Mouse (Mus musculus) forebrain, embryonic 11.5 days (tissue): Measurements from ENCODE around the gene Slamf9. TPM values are rescaled to one million over a fixed set of nuclear protein-coding genes. Genes with fewer than 3 reads are reported as not detected.
A peak's percentile ranks its signal among the peaks of the same experiment; 100 is the strongest.

Experiments used
- ATAC-seq: fragments of 200-750 bp; cut with Nextera tagmentation; replicated peaks from 2 replicates; pipeline ENCODE4 v1.8.0; 2017; ENCODE audit warnings: moderate TSS enrichment; ENCODE audit not compliant: low FRiP score
- DNase-seq: peaks from one replicate; pipeline ENCODE4 v3.0.0-alpha.2; 2017; ENCODE audit warnings: low spot score
- H3K27ac ChIP-seq: fragments of 300-500 bp; sonication (generic); 2 replicates; pipeline ENCODE4 v1.5.1; 2014; ENCODE audit warnings: low read depth, low read length
- H3K27me3 ChIP-seq: fragments of 300-500 bp; sonication (generic); 2 replicates; pipeline ENCODE4 v1.6.1; 2014; ENCODE audit warnings: mild to moderate bottlenecking, low read length, mixed read lengths; ENCODE audit not compliant: control insufficient read depth, insufficient read depth
- H3K36me3 ChIP-seq: fragments of 300-500 bp; sonication (generic); 2 replicates; pipeline ENCODE4 v1.6.1; 2014; ENCODE audit warnings: mild to moderate bottlenecking, low read length, moderate library complexity, mixed read lengths; ENCODE audit not compliant: control insufficient read depth, insufficient read depth
- H3K4me1 ChIP-seq: fragments of 300-500 bp; sonication (generic); replicated peaks from 2 replicates; pipeline ENCODE4 v1.6.1; 2014; ENCODE audit warnings: low read length, mixed read lengths; ENCODE audit not compliant: control insufficient read depth, insufficient read depth
- H3K4me2 ChIP-seq: fragments of 300-500 bp; sonication (generic); 2 replicates; pipeline ENCODE4 v1.6.1; 2014; ENCODE audit warnings: low read depth, mild to moderate bottlenecking, low read length, moderate library complexity, mixed read lengths; ENCODE audit not compliant: severe bottlenecking
- H3K4me3 ChIP-seq: fragments of 300-500 bp; sonication (generic); 2 replicates; pipeline ENCODE4 v1.5.1; 2014; ENCODE audit warnings: low read depth, low read length
- H3K9ac ChIP-seq: fragments of 300-500 bp; sonication (generic); 2 replicates; pipeline ENCODE4 v1.6.1; 2014; ENCODE audit warnings: low read length
- H3K9me3 ChIP-seq: fragments of 300-500 bp; sonication (generic); 2 replicates; pipeline ENCODE4 v1.6.1; 2016; ENCODE audit warnings: low read length, mixed read lengths; ENCODE audit not compliant: control insufficient read depth
- WGBS: fragments of 180-500 bp; shearing (Covaris S2); extraction: QIAGEN DNeasy Blood & Tissue Kit; methylation state at CpG from one replicate; pipeline ENCODE4 v1.1.7; 2014; 5-methylcytosine and 5-hydroxymethylcytosine counted together
- polyA plus RNA-seq: library from polyadenylated mRNA; unstranded; fragments of >200 nt; fragmentation: Nextera tagmentation; extraction: Ambion mirVana; gene quantifications from 2 replicates; pipeline ENCODE4 v1.2.1, GENCODE M21; 2014

Slamf9 gene
- polyA plus RNA-seq, 1 experiment from 2014 or later, result 0.28 TPM

- H3K4me2 ChIP-seq, result no peak overlapping the region
- no peak overlapping the region for H3K9ac ChIP-seq
- peaks cover 7% of the 10 kb centered on the region; the same call in 1 of the 2 replicates for H3K4me1 ChIP-seq
- H3K9me3 ChIP-seq, result no peaks in the 10 kb centered on the region
- H3K27ac ChIP-seq, result no peak overlapping the region
- no peak for DNase-seq
- no peak for ATAC-seq
- no peak overlapping the region for H3K4me3 ChIP-seq
- H3K36me3 ChIP-seq, result no peaks in the 10 kb centered on the region
- no peaks in the 10 kb centered on the region for H3K27me3 ChIP-seq
- 63% methylated on average over 2 of the region's 2 CpGs for WGBS
Measured at GRCm38 (mm10) chr1:172508172-172508571, 33.0 kb downstream of the Slamf9 start.

DNA sequence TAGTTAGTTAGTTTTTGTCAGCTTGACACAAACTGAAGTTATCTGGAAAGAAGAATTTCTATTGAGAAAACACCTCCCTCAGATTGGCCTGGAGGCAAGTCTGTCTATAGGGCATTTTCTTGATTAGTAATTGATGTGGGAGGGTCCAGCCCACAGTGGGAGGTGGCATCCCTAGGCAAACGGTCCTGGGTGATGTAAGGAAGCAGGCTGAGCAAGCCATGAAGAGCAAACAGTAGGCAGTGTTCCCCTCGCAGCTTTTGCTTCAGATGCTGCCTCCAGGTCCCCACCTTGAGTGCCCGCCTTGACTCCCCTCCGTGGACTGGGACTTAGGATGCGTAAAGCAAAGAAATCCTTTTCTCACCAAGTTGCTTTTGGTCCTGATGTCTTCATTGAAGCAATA, 34.1 kb downstream of the Slamf9 start:
- Histone ChIP-seq H3K9me3 (no peaks in the 10 kb centered on the region), H3K36me3 (no peaks in the 10 kb centered on the region), H3K9ac (no peak overlapping the region), H3K4me2 (no peak overlapping the region), H3K27me3 (no peaks in the 10 kb centered on the region), H3K4me3 (no peak overlapping the region), H3K4me1 (no peaks in the 10 kb centered on the region; the same call in 1 of the 2 replicates), H3K27ac (no peak overlapping the region)
- no peak for ATAC-seq
- 76% methylated on average over 5 of the region's 5 CpGs for WGBS
- DNase-seq, result no peak

GRCm38 (mm10) chr1:172509983-172510382, 34.8 kb downstream of the Slamf9 start:
- H3K9me3 ChIP-seq, result no peaks in the 10 kb centered on the region
- H3K27me3 ChIP-seq, result no peaks in the 10 kb centered on the region
- H3K27ac ChIP-seq, result no peak overlapping the region
- DNase-seq (no peak), ATAC-seq (no peak)
- no peak overlapping the region for H3K4me3 ChIP-seq
- no peak overlapping the region for H3K9ac ChIP-seq
- no peak overlapping the region for H3K4me2 ChIP-seq
- H3K4me1 ChIP-seq, result no peaks in the 10 kb centered on the region; the same call in 1 of the 2 replicates
- 48% methylated on average over 8 of the region's 8 CpGs for WGBS
- no peaks in the 10 kb centered on the region for H3K36me3 ChIP-seq

- Histone ChIP-seq H3K4me3 (no peak overlapping the region), H3K4me1 (no peaks in the 10 kb centered on the region; the same call in 1 of the 2 replicates), H3K36me3 (no peaks in the 10 kb centered on the region), H3K27ac (no peak overlapping the region), H3K27me3 (no peaks in the 10 kb centered on the region), H3K4me2 (no peak overlapping the region), H3K9me3 (no peaks in the 10 kb centered on the region), H3K9ac (no peak overlapping the region)
- DNase-seq, result no peak
- ATAC-seq, result no peak; the same call in 1 of the 2 replicates
- WGBS, result 21% methylated on average over 13 of the region's 13 CpGs
Measured at GRCm38 (mm10) chr1:172510421-172510972, 35.3 kb downstream of the Slamf9 start.

DNA sequence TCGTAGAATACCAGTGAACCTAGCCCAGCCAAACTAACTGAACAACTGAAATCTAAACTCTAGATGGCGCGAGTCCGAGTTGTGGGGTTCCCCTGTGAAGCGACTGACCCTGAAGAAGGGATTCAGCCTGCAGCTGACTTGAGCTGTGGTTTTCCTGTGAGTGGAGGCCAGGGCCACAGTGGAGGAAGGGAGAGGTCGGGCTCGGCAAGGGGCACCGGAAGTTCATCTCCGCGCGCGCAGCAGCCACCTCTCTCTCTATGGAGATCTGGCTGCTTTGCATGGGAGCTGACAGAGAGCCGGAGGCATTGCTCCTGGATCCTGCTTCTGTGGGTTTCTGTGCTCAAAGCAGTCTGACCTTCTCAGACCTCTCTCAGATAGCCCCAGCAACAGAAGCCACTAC, 37.8 kb downstream of the Slamf9 start:
- no peak for DNase-seq
- Histone ChIP-seq H3K4me2 (0 out of 2 replicates have a peak overlapping the region, but pooled peaks have one; percentile 21), H3K36me3 (no peaks in the 10 kb centered on the region), H3K9me3 (peaks cover under 1% of the 10 kb centered on the region; the same call in 1 of the 2 replicates), H3K9ac (no peak overlapping the region), H3K4me1 (no peaks in the 10 kb centered on the region; the same call in 1 of the 2 replicates), H3K27ac (no peak overlapping the region), H3K27me3 (no peaks in the 10 kb centered on the region), H3K4me3 (no peak overlapping the region)
- no peak for ATAC-seq
- WGBS, result 34% methylated on average over 13 of the region's 13 CpGs

DNA sequence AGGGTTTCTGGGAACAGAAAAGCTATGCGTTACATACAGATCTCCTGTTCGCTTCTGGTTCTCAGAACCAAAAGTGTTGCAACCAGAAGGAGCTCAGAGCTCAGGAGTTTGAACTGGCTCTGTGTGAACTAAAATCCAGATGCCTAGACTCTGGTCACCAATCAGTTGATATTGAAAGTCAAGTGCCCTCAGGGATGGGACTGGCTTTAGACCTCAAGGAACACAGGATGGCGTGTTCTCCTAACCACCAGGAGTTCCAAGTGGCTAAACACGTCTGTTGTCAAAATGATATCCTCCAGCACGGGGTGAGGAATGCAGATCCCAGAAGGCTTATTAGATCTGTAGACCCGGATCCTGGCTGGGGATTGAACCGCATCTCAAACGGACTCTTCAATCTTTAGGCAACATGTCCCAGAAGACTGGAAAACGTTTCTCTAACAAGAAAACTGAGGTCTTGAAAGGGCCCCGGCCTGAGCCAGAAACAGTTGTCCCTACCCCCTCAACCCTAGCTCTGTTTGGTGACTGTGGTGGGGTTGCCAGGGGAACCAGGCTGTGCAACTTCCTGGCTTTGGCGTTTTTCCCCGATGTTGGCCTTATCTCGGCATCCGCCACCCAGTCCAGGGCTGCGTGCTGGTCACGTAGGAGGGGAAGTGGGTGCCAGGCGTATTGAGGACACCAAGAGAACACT, 38.5 kb downstream of the Slamf9 start:
- 87% methylated on average over 17 of the region's 17 CpGs for WGBS
- DNase-seq, result no peak

GRCm38 (mm10) chr1:172514213-172514529, 39.0 kb downstream of the Slamf9 start:
- 84% methylated on average over 4 of the region's 4 CpGs for WGBS
- H3K36me3 ChIP-seq, result no peaks in the 10 kb centered on the region
- no peak overlapping the region for H3K27ac ChIP-seq
- ATAC-seq, result no peak
- H3K4me3 ChIP-seq, result no peak overlapping the region
- DNase-seq, result no peak
- no peak overlapping the region for H3K9ac ChIP-seq
- no peaks in the 10 kb centered on the region; the same call in 1 of the 2 replicates for H3K4me1 ChIP-seq
- H3K27me3 ChIP-seq, result no peaks in the 10 kb centered on the region
- no peak overlapping the region for H3K4me2 ChIP-seq
- peaks cover 2% of the 10 kb centered on the region; the same call in 1 of the 2 replicates for H3K9me3 ChIP-seq

More for the DNA sequence above, 38.5 kb downstream of the Slamf9 start:
- Histone ChIP-seq H3K36me3 (no peaks in the 10 kb centered on the region), H3K4me1 (no peaks in the 10 kb centered on the region; the same call in 1 of the 2 replicates), H3K4me3 (no peak overlapping the region), H3K27me3 (no peaks in the 10 kb centered on the region), H3K4me2 (no peak overlapping the region), H3K27ac (no peak overlapping the region), H3K9me3 (peaks cover 2% of the 10 kb centered on the region; the same call in 1 of the 2 replicates), H3K9ac (no peak overlapping the region)
- no peak for ATAC-seq

DNA sequence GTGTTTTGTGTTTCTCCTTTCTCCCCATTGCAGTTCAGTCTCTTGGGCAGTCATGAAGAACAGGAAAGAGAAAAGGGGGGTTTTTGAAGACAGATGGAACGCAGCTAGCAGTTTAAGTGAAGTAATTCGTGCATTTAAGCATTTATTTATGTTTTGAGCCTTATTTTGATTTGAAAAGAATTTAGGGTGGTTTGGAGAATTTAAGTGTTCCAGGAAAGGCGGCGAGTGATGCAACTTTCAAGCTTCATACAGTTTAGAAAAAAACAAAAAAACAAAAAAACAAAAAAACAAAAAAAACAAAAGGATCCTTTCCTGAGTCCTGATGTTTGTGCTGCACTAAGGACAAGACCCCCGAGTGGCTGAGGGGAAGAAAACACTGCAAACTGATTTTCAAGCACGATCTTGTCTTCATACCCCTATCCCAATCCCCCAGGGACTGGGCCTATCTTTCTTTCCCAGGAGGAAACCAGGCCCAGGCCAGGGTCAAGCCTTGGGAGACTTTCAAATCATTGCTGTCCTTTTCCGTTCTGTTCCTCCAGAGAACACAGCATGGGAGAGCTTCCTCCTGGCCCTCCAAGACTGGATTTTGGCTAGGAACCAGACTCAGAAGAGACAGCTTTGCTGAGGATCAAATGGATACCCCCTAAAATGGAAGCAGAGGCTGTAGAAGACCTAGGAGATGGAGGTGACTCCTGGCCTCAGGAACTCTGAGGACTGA, 39.6 kb downstream of the Slamf9 start:
- Histone ChIP-seq H3K4me2 (no peak overlapping the region), H3K9me3 (peaks cover 2% of the 10 kb centered on the region; the same call in 1 of the 2 replicates), H3K4me3 (no peak overlapping the region), H3K36me3 (no peaks in the 10 kb centered on the region), H3K27me3 (no peaks in the 10 kb centered on the region), H3K9ac (no peak overlapping the region), H3K27ac (no peak overlapping the region), H3K4me1 (no peaks in the 10 kb centered on the region; the same call in 1 of the 2 replicates)
- WGBS, result 77% methylated on average over 7 of the region's 7 CpGs
- ATAC-seq, result no peak
- no peak for DNase-seq
